Mouse (Mus musculus) stomach, postnatal 0 days (tissue): ENCODE measurements at regions not wholly inside any gene's neighbourhood (a gene's known extent, or its start where the extent isn't known, plus 50 kb on each side); places are given as distances from the start of the nearest gene placed in this dataset.

Source experiments
- ATAC-seq: fragments of 200-750 bp; cut with Nextera tagmentation; 2 replicates; pipeline ENCODE4 v1.8.0; 2017; ENCODE audit not compliant: low FRiP score, low TSS enrichment
- DNase-seq: peaks from one replicate; pipeline ENCODE4 v3.0.0-alpha.2; 2016; ENCODE audit warnings: low spot score
- H3K27ac ChIP-seq: fragments of 300-500 bp; sonication (generic); replicated peaks from 2 replicates; pipeline ENCODE4 v1.5.1; 2014; ENCODE audit warnings: mild to moderate bottlenecking, control low read depth
- H3K27me3 ChIP-seq: fragments of 300-500 bp; sonication (generic); 2 replicates; pipeline ENCODE4 v1.6.1; 2014; ENCODE audit warnings: low read length; ENCODE audit not compliant: control insufficient read depth, insufficient read depth
- H3K36me3 ChIP-seq: fragments of 300-500 bp; sonication (generic); 2 replicates; pipeline ENCODE4 v1.6.1; 2014; ENCODE audit warnings: low read length, mixed read lengths; ENCODE audit not compliant: control insufficient read depth, insufficient read depth
- H3K4me1 ChIP-seq: fragments of 300-500 bp; sonication (generic); replicated peaks from 2 replicates; pipeline ENCODE4 v1.6.1; 2014; ENCODE audit warnings: antibody characterized with exemption; ENCODE audit not compliant: control insufficient read depth, insufficient read depth
- H3K4me2 ChIP-seq: fragments of 300-500 bp; sonication (generic); replicated peaks from 2 replicates; pipeline ENCODE4 v1.6.1; 2014; ENCODE audit warnings: low read depth, mild to moderate bottlenecking, control low read depth, moderate library complexity
- H3K4me3 ChIP-seq: fragments of 300-500 bp; sonication (generic); 2 replicates; pipeline ENCODE4 v1.5.1; 2014; ENCODE audit warnings: low read depth, low read length, control low read depth
- H3K9ac ChIP-seq: fragments of 300-500 bp; sonication (generic); 2 replicates; pipeline ENCODE4 v1.6.1; 2014; ENCODE audit warnings: mild to moderate bottlenecking, low read length, control low read depth, mixed read lengths
- H3K9me3 ChIP-seq: fragments of 300-500 bp; sonication (generic); 2 replicates; pipeline ENCODE4 v1.6.1; 2016; ENCODE audit warnings: low read length; ENCODE audit not compliant: control insufficient read depth
- CTCF ChIP-seq: IDR thresholded peaks from 2 replicates; pipeline ENCODE4 v1.5.1; 2016; ENCODE audit warnings: antibody characterized with exemption, low read depth, mild to moderate bottlenecking, moderate library complexity
- EP300 ChIP-seq: optimal IDR thresholded peaks from 2 replicates; pipeline ENCODE3; 2016; ENCODE audit warnings: antibody characterized with exemption
- WGBS: fragments of 180-500 bp; shearing (Covaris S2); extraction: QIAGEN DNeasy Blood & Tissue Kit; methylation state at CpG from one replicate; pipeline ENCODE4 v1.1.7; 2014; 5-methylcytosine and 5-hydroxymethylcytosine counted together

DNA sequence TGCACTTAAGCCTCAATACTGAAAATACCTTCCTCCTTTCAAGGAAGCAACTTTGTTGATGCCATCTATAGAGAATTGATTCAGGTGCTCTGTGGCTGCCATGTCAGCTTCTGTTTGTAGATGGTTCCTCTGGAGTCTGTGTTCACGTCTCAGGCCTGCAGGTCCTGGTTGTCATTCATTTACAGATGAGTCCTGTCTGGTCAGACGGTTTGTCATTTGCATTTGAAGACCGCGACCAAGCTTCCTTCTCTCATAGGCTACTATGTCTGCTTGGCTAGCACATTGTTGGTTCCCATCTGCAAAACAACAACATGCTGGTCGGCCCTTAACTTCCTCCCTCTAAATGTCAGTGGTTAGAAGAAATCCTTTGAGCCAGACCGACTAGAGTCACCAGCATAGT, 151.0 kb downstream of the Dact1 start:
- DNase-seq: no peak
- H3K27ac ChIP-seq: no peak overlapping the region
- no peak for ATAC-seq
- no peak overlapping the region for H3K9ac ChIP-seq
- H3K36me3 ChIP-seq: no peaks in the 10 kb centered on the region
- H3K4me2 ChIP-seq: no peak overlapping the region
- no peak overlapping the region for H3K4me3 ChIP-seq
- H3K9me3 ChIP-seq: no peaks in the 10 kb centered on the region
- H3K4me1 ChIP-seq: no peaks in the 10 kb centered on the region
- WGBS: 77% methylated on average over 6 of the region's 6 CpGs
- TF ChIP-seq CTCF: no peak
- TF ChIP-seq EP300: no peak
- H3K27me3 ChIP-seq: no peaks in the 10 kb centered on the region

DNA sequence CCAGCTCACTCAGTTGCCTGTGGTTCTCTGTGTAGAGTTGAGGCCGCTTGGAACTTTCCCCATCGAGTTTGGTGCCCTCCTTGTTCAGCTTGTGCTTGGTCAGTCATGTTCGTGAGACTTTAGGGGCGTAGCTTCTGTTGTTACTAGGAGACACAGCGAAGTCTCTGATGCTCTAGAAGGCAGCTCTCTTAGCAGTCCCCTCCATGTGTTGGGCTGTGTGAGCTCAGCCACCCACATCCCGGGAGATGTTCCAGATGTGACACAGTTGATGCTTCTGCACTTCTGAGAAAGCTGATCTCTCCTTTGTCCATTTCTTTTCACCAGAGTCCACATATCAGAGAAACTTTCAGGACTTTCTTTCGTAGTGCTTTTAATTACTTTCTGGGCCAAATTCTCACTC, 158.1 kb downstream of the Dact1 start:
- DNase-seq: no peak
- Histone ChIP-seq H3K4me1 (no peaks in the 10 kb centered on the region), H3K9ac (no peak overlapping the region), H3K9me3 (no peaks in the 10 kb centered on the region), H3K27me3 (no peaks in the 10 kb centered on the region), H3K4me2 (no peak overlapping the region), H3K36me3 (no peaks in the 10 kb centered on the region), H3K27ac (no peak overlapping the region), H3K4me3 (no peak overlapping the region)
- TF ChIP-seq CTCF (no peak), EP300 (no peak)
- 67% methylated on average over 7 of the region's 7 CpGs for WGBS
- no peak for ATAC-seq

DNA sequence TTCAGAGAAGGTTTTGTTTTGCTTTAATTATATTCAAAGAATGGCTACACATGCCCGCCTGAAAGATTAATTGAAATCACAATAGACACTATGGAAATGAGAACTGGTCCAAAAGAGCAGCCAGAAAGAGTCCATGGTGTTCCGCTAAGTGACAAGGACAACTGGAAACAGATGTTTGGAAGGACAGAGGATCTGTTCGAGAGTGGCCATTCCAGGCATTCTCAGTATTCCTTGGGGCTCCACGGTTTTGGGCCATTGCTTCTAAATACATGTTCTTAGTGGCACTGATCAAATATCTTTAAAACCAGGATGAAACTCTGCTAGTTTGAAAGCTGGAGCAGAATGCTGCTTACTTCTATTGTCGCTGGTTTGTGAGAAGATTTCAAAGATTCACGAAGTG, 158.6 kb downstream of the Dact1 start:
- no peak overlapping the region for H3K4me3 ChIP-seq
- no peak for DNase-seq
- H3K9ac ChIP-seq: no peak overlapping the region
- H3K4me2 ChIP-seq: no peak overlapping the region
- ATAC-seq: no peak
- H3K9me3 ChIP-seq: no peaks in the 10 kb centered on the region
- no peaks in the 10 kb centered on the region for H3K36me3 ChIP-seq
- 61% methylated on average over 6 of the region's 6 CpGs for WGBS
- no peak overlapping the region for H3K27ac ChIP-seq
- TF ChIP-seq EP300 (no peak), CTCF (no peak)
- H3K4me1 ChIP-seq: no peaks in the 10 kb centered on the region
- no peaks in the 10 kb centered on the region for H3K27me3 ChIP-seq

DNA sequence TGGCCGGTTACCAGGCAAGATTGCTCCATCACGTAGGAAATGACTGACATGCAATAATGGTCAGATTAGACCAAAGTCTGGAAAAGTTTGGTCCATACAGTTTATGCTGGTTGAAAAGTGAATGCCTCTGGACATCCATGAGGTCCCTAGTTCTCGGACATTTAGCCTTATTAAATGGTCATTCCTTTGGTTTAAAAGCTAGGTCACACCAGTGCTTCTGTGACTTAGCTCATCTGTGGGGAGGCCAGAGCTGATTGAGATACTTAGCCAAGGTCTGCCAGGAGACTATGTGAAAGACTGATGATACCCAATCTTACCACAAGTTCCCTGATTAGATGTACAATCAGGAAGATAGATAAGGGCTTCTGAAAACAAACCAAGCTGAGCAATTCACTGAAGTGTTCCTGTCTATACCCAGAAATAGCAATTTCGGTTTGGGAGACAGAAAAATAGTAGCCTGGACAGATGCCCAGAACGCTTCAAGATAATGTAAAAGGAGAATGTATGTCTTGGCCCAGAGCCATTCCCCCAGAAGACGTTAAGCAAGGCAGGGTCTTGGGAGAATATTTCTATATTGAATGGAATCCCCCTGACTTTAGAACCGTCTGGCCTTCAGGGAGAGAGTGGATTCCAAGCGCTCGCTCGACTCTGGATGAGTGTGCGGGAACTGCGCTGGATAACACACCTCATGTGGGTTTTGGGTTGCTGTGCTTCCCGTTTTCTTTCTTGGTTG, 161.5 kb downstream of the Dact1 start:
- Histone ChIP-seq H3K4me1 (no peaks in the 10 kb centered on the region), H3K36me3 (no peaks in the 10 kb centered on the region), H3K9ac (no peak overlapping the region), H3K27ac (no peak overlapping the region), H3K4me3 (no peak overlapping the region), H3K27me3 (no peaks in the 10 kb centered on the region), H3K4me2 (no peak overlapping the region), H3K9me3 (no peaks in the 10 kb centered on the region)
- WGBS: 54% methylated on average over 13 of the region's 13 CpGs
- DNase-seq (no peak), ATAC-seq (no peak)
- no peak for TF ChIP-seq EP300
- TF ChIP-seq CTCF: no peak

DNA sequence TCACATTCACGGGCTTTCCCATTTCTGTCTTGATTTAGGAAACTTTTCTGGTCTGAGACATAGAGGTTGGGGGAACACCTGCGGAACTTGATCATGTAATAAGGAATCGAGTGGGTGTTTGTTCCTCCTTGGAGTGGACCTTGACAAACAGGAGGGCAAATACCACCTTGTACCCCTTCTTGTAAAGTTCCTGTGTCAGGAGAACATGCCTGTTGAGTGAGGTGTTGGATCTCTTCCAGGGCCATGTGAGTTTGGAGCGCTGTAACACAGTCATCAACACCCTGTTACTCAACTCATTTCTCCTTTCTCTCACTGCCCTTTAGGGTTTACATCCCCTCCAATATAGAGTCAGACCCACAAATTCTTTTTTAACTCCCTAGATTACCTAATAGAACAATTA, 162.0 kb downstream of the Dact1 start:
- TF ChIP-seq EP300: no peak
- no peak for TF ChIP-seq CTCF
- WGBS: 84% methylated on average over 4 of the region's 4 CpGs
- Histone ChIP-seq H3K4me1 (no peaks in the 10 kb centered on the region), H3K9me3 (no peaks in the 10 kb centered on the region), H3K9ac (no peak overlapping the region), H3K27me3 (no peaks in the 10 kb centered on the region), H3K27ac (no peak overlapping the region), H3K4me3 (no peak overlapping the region), H3K36me3 (no peaks in the 10 kb centered on the region), H3K4me2 (no peak overlapping the region)
- ATAC-seq (no peak), DNase-seq (no peak)

DNA sequence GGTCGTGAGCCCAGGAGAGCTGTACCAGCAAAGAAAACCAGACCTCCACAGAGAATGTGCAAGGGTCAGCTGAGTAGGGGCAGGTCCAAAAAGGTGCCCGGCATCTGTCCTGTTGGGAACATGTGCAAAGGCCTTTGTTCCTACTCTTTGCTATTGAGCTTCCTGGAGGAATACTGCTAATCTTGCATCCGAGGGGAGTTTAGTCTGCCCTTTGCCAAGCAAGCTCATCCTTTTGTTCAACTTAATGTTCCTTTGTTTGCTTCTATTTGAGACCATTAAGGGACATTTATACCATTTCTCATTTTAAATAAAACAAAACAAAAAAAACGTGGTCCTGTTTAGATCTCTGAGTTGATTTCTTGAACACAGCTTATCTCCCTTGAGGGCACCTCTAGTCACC, 166.6 kb downstream of the Dact1 start:
- Histone ChIP-seq H3K36me3 (no peaks in the 10 kb centered on the region), H3K27me3 (no peaks in the 10 kb centered on the region), H3K4me3 (no peak overlapping the region), H3K4me1 (no peaks in the 10 kb centered on the region), H3K9ac (no peak overlapping the region), H3K4me2 (no peak overlapping the region), H3K27ac (no peak overlapping the region), H3K9me3 (no peaks in the 10 kb centered on the region)
- TF ChIP-seq CTCF (no peak), EP300 (no peak)
- WGBS: 47% methylated on average over 4 of the region's 4 CpGs
- DNase-seq: no peak
- ATAC-seq: no peak
